Mouse (Mus musculus) layer of hippocampus, adult 2 months (tissue): ENCODE measurements around the gene Lmf1. TPM values are rescaled to one million over a fixed set of nuclear protein-coding genes. Genes with fewer than 3 reads are reported as not detected.
A peak's percentile ranks its signal among the peaks of the same experiment; 100 is the strongest.

ENCODE experiments used
- DNase-seq, 2 experiments: peaks; one replicate each; pipeline ENCODE4 v3.0.0; 2022; ENCODE audit warnings: low spot score in 2 of 2
- H3K27ac ChIP-seq: fragments of 200-600 bp; 2 replicates; pipeline ENCODE4 v1.8.1; 2022
- H3K4me3 ChIP-seq: fragments of 200-600 bp; 2 replicates; pipeline ENCODE4 v1.8.1; 2022; ENCODE audit warnings: mild to moderate bottlenecking
- CTCF ChIP-seq: fragments of 200-600 bp; conservative IDR thresholded peaks from 2 replicates; pipeline ENCODE4 v1.8.1; 2022; ENCODE audit warnings: antibody characterized with exemption, mild to moderate bottlenecking, moderate library complexity
- total RNA-seq, 2 experiments: library from RNA; stranded (reverse); gene quantifications; 2 replicates each; pipeline ENCODE4 v1.2.3; 2021

Lmf1 gene
- total RNA-seq, 2 experiments from 2014 or later: 25.5 to 31.2 TPM

GRCm38 (mm10) chr17:25642032-25642431 lies 63.1 kb downstream of the Lmf1 start:
- no peak for TF ChIP-seq CTCF
- DNase-seq: no peak
- Histone ChIP-seq H3K4me3 (no peak overlapping the region), H3K27ac (peak overlapping the region; percentile 76)

- no peak for TF ChIP-seq CTCF
- no peak overlapping the region for H3K27ac ChIP-seq
- H3K4me3 ChIP-seq: no peak overlapping the region
- DNase-seq: no peak
These were observed 64.8 kb downstream of the Lmf1 start for GRCm38 (mm10) chr17:25643517-25644294.

DNA sequence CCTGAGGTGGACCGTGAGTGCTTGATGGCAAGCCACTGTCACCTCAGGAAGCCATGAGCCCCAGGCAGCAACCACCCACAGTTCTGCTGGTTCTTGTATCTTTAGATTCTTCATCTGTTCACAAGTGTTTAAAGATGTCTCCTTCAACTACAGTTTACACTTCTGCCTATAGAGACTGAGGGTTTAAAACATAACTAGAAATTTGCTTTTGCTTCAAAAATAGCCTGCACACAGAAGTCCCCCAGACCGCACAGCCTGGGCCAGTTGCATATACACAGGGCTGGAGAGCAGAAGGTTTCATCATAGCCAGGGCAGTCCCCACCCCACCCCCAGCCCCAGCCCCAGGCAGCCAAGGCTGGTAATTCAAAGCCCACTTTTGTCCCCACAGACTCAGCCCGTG lies 65.9 kb downstream of the Lmf1 start:
- TF ChIP-seq CTCF: no peak
- H3K27ac ChIP-seq: no peak overlapping the region
- no peak overlapping the region for H3K4me3 ChIP-seq
- DNase-seq: no peak

DNA sequence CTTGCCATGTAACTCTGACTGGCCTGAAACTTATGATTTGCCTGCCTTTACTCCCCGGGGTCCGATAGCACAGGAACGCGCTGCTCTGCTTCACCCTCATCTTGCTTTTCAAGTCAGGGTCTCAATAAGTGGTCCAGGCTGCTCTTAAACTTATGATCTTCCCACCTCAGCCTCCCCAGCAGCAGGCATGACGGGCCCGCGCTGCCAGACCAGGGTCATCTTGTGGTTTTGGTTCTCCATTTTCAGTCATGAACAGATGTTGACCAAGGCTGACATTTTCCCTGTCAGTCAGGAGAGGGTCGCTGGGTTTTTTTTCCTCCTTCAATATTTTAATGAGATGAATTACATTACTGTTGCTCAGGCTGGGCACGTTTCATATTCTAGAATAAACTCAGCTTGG lies 66.8 kb downstream of the Lmf1 start:
- Histone ChIP-seq H3K4me3 (no peak overlapping the region), H3K27ac (no peak overlapping the region)
- TF ChIP-seq CTCF: no peak
- DNase-seq: no peak

DNA sequence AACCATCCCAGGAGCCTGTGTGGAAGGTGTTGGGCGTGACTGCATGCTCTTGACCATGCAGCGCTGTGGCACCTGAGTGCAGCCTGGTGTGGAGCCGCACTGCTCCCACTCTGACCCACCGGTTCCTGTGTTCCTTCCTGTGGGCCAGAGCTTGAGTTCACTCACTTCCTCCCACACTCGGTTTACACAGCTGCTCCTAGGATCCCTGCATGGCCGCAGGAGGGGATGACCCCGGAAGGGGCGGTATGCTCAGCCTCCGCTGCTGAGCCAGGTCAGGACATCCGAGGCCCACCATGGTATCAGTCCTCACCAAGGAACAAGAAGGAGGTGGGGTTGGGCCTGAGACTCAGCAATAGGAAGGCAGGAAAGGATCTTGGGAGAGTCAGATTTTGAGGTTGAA lies 69.0 kb downstream of the Lmf1 start:
- no peak overlapping the region for H3K4me3 ChIP-seq
- H3K27ac ChIP-seq: 0 out of 2 replicates have a peak overlapping the region, but pooled peaks have one; percentile 14
- no peak for TF ChIP-seq CTCF
- DNase-seq: no peak

GRCm38 (mm10) chr17:25648678-25649216 lies 69.9 kb downstream of the Lmf1 start:
- TF ChIP-seq CTCF: no peak
- Histone ChIP-seq H3K27ac (peak overlapping the region; percentile 14; the same call in 1 of the 2 replicates), H3K4me3 (no peak overlapping the region)
- no peak for DNase-seq

GRCm38 (mm10) chr17:25650726-25651125 lies 71.8 kb downstream of the Lmf1 start:
- Histone ChIP-seq H3K4me3 (no peak overlapping the region), H3K27ac (no peak overlapping the region)
- TF ChIP-seq CTCF: peak; percentile 54
- DNase-seq: no peak

DNA sequence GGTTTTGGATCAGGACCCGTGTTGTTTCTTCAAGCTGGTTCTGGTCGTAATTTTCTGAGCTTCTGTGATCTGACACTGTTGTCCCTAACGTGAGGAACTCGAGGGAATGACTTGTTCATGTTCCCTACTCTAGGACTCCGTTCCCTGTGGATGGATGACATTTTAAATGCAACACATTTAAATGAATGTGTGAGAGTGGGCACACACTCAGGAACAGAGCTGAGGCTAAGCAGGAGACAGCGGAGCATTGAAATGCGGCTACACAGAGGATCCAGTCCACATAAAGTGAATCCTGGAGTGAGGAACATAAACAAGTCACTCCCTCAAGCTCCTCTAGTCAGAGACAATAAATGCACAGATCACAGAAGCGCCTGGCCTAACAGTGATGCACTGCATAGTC lies 73.4 kb downstream of the Lmf1 start:
- no peak overlapping the region for H3K4me3 ChIP-seq
- H3K27ac ChIP-seq: no peak overlapping the region
- TF ChIP-seq CTCF: no peak
- no peak for DNase-seq

DNA sequence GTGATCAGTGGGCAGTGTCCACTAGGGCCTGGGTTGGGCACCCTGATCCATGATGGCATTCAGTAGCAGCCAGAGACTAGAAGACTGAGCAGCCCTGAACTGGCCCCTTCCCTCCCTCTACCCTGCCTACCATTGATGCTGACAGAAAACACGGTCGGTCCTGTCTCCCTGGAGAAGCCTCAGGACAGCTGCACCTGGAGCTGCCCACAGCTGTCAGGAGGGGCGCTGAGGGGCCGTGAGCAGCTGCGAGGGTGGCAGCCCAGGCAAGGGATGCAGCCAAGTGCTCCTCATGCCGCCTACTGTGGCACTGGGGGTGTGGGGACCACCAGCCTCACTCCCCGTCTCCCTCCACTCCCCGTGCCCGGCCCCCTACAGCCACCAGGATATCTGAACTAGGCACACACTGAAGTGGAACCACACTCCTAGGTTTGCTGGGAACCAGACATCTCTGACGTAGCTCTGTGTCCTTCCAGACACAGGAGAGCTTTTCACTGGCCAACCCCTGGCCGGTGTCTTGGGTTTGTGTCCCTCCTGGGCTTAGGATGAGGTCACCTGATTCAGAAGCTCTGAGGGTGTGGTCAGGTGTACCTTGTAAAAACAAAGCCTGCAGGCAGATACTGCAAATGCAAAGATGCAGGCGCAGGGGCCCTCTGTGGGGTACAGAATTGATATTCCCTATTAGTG lies 77.4 kb downstream of the Lmf1 start:
- no peak for DNase-seq
- no peak for TF ChIP-seq CTCF
- Histone ChIP-seq H3K27ac (peak overlapping the region; percentile 66), H3K4me3 (no peak overlapping the region)

DNA sequence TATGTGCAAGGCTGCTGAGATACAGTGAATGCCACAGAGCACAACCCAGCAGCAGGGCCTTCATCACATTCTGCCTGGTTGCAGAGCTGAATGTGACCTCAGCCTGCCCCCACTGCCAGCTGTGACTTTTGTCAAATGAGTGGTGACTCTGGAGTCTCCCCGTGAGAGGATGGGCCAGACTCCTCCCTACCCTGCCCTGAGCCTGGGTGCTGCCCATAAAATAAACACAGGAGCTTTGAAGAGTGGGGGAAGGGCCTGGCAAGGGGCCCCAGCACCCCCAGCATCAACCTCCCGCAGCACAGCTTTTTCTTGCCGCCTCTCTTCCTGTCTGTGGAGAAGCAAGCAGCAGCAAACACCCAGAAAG lies 77.9 kb downstream of the Lmf1 start:
- H3K27ac ChIP-seq: peak overlapping the region; percentile 66
- DNase-seq: no peak
- no peak overlapping the region for H3K4me3 ChIP-seq
- no peak for TF ChIP-seq CTCF

DNA sequence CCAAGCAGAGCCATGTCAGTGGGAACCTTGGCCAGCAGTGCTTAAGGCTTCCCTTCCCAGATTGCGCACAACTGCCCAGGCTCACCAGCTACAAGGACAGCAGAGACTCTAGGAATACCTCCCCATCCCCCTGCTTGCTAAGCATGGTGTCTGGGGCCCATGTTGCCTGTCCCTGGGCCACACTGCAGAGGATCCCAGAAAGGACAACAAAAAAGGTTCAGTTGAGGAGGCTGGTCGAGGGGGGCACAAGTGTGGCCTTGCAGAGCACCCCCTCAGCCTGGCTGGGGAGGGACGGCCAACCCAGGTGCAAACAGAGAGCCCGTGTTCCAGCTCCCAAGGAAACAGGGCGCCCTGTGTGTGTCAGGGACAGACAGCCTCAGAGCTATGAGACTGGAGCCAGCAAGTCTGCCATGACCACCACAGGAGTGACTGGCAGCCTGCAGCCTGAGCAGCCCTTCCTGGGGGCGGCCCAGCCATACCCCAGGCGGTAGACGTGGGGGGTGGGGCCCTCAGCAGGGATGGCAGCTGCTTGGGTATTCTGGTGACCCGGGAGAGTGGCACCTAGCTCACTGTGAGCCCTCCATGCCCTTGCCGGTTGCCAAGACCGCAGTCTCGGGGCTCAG lies 84.4 kb downstream of the Lmf1 start:
- no peak for TF ChIP-seq CTCF
- peak overlapping the region; percentile 48; the same call in 1 of the 2 replicates for H3K27ac ChIP-seq
- H3K4me3 ChIP-seq: no peak overlapping the region
- DNase-seq: peak in 1 of 2 experiments; percentile 45

- DNase-seq: no peak
- Histone ChIP-seq H3K27ac (0 out of 2 replicates have a peak overlapping the region, but pooled peaks have one; percentile 14), H3K4me3 (no peak overlapping the region)
- no peak for TF ChIP-seq CTCF
These were observed 86.6 kb downstream of the Lmf1 start for GRCm38 (mm10) chr17:25665485-25665884.

GRCm38 (mm10) chr17:25665891-25666290 lies 87.0 kb downstream of the Lmf1 start:
- TF ChIP-seq CTCF: no peak
- DNase-seq: no peak
- Histone ChIP-seq H3K27ac (0 out of 2 replicates have a peak overlapping the region, but pooled peaks have one; percentile 14), H3K4me3 (no peak overlapping the region)
